Mouse (Mus musculus): ENCODE results near the gene 1700020N01Rik. TPM values are rescaled to one million over a fixed set of nuclear protein-coding genes. Genes with fewer than 3 reads are reported as not detected.

1700020N01Rik gene
- not detected in 2 replicates for polyA plus RNA-seq (2014; fragmentation: Nextera tagmentation; extraction: Ambion mirVana)

DNA sequence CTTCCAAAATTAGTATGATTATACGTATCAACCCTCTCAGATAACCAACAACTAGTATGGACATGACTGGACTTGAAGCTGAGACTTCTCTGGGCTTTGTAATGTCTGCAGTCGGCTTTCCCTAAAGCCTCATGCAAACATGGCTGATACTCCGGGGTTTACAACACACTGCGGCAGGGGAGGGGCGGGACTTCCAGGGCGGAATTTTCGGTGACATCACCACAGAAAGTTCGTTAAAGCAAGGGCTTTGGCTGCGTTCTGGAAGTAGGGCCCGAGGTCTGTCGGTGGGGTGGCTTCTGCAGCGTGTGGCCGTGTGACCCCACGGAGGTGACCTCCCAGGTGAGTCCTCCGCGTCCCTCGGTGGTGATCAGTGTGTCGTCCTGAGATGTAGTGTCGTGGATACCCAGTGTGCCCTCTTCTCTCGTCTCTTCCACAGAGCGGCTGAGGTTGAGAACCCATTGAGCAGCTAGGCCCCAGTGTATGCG is at the start of gene 1700020N01Rik:
Gene 1700020N01Rik, plus strand, starts transcription at position 250 of the 485 bp plus-strand sequence.
- ATAC-seq (ENCODE audit: low FRiP score) (no peak), DNase-seq (ENCODE audit: low spot score) (no peak)
- Histone ChIP-seq H3K27me3 (ENCODE audit: control insufficient read depth, insufficient read depth, low read length) (no peaks in the 10 kb centered on the region), H3K27ac (no peak within 1 kb of the TSS), H3K36me3 (replicated peaks; ENCODE audit: control insufficient read depth, insufficient read depth) (no peaks in the 10 kb centered on the region), H3K9me3 (ENCODE audit: control insufficient read depth, low read length) (no peaks in the 10 kb centered on the region), H3K4me1 (replicated peaks; ENCODE audit: control insufficient read depth, insufficient read depth, low read length) (no peaks in the 10 kb centered on the region), H3K4me3 (replicated peaks; ENCODE audit: low read length) (no peak within 1 kb of the TSS), H3K9ac (no peak within 1 kb of the TSS), H3K4me2 (replicated peaks) (no peak within 1 kb of the TSS)
- 95% methylated on average over 22 of the region's 22 CpGs for WGBS

DNA sequence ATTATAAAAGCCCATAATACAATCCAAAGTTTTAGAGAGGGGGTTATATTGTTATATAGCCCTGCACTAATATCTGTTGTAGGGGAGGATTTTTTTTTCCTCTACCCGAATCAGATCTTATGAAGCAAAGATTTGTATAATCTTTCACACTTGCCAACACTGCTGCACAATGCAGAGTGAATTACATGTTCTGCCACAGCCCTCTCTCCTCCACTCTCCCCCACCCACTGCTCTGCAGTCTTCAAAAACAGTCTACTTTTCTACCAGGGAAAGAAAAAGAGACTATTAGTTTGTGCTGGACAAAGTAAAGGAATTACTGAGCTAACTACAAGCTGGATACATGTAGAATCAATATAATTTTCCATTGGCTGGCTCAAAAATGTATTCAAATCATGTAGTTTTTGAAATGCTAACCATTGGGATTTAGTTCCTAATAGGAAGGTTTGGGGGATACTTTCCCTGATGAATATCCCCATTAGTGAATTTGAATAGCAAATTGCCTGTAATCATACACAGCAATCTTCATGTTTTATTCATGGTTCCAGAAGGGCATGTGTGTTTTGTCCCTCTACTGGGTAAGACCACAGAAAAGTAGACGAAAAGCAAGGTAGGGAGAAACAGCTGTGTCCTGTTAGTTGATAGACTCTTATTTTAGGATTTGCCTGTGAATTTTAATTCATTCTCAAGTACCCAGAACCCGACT is 49.2 kb upstream of the 1700020N01Rik start:
- Histone ChIP-seq H3K4me1 (replicated peaks; ENCODE audit: control insufficient read depth, insufficient read depth, low read length) (0 out of 2 replicates have a peak, but pooled peaks cover 13% of the 10 kb centered on the region), H3K4me3 (replicated peaks; ENCODE audit: low read length) (no peak overlapping the region), H3K4me2 (replicated peaks) (no peak overlapping the region), H3K27ac (no peak overlapping the region), H3K9ac (no peak overlapping the region), H3K9me3 (ENCODE audit: control insufficient read depth, low read length) (no peaks in the 10 kb centered on the region), H3K27me3 (ENCODE audit: control insufficient read depth, insufficient read depth, low read length) (no peaks in the 10 kb centered on the region), H3K36me3 (replicated peaks; ENCODE audit: control insufficient read depth, insufficient read depth) (no peaks in the 10 kb centered on the region)
- ATAC-seq (ENCODE audit: low FRiP score) (no peak), DNase-seq (ENCODE audit: low spot score) (no peak)
- WGBS: 54% methylated on average over 3 of the region's 3 CpGs

DNA sequence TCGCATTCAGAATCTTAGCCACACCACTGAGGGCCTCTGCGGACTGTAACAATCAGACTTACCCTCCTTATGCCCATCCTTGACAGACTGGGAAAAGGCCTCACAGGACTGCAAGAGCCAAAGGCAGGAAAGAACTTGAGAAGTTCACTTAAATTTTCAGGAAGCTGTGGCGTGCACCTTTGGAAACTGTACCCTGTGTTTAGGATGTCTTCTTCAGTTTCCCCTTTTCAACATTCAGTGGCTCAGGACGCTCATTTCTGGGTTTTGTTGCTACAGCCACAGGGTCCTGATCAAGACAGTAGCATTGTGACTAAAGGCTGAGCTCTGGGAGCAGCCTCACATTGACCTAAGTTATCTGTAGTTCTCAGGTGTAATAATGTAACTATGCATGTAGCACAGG is 48.2 kb upstream of the 1700020N01Rik start:
- no peaks in the 10 kb centered on the region for H3K27me3 ChIP-seq (ENCODE audit: control insufficient read depth, insufficient read depth, low read length)
- H3K4me2 ChIP-seq (replicated peaks): no peak overlapping the region
- H3K27ac ChIP-seq: no peak overlapping the region
- no peak overlapping the region for H3K9ac ChIP-seq
- DNase-seq (ENCODE audit: low spot score) (no peak), ATAC-seq (ENCODE audit: low FRiP score) (no peak)
- H3K9me3 ChIP-seq (ENCODE audit: control insufficient read depth, low read length): no peaks in the 10 kb centered on the region
- H3K4me1 ChIP-seq (replicated peaks; ENCODE audit: control insufficient read depth, insufficient read depth, low read length): 0 out of 2 replicates have a peak, but pooled peaks cover 13% of the 10 kb centered on the region
- no peaks in the 10 kb centered on the region for H3K36me3 ChIP-seq (replicated peaks; ENCODE audit: control insufficient read depth, insufficient read depth)
- WGBS: 91% methylated on average over 4 of the region's 4 CpGs
- no peak overlapping the region for H3K4me3 ChIP-seq (replicated peaks; ENCODE audit: low read length)

DNA sequence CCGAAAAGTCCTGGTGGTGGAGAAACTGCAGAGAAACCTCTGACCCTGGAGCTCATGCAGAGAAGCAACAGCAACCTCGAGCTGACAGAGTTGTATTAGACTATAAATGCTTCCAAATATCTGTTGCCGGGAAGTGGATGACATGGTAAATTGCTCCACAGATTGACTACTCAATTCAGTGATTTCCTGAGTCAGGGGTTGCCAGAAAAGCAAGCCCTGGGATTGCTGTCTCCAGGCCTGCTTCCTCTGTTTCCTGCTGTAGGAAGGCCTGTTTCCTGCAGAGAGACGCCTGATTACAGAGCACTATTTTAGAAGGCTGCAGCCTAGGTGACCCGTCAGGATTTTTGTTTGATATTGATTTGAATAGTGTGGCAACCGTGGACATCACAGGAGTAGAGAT is 47.5 kb upstream of the 1700020N01Rik start:
- Histone ChIP-seq H3K27ac (no peak overlapping the region), H3K27me3 (ENCODE audit: control insufficient read depth, insufficient read depth, low read length) (no peaks in the 10 kb centered on the region), H3K9ac (no peak overlapping the region), H3K4me2 (replicated peaks) (no peak overlapping the region), H3K4me1 (replicated peaks; ENCODE audit: control insufficient read depth, insufficient read depth, low read length) (0 out of 2 replicates have a peak, but pooled peaks cover 13% of the 10 kb centered on the region), H3K4me3 (replicated peaks; ENCODE audit: low read length) (no peak overlapping the region), H3K36me3 (replicated peaks; ENCODE audit: control insufficient read depth, insufficient read depth) (no peaks in the 10 kb centered on the region), H3K9me3 (ENCODE audit: control insufficient read depth, low read length) (no peaks in the 10 kb centered on the region)
- DNase-seq (ENCODE audit: low spot score) (no peak), ATAC-seq (ENCODE audit: low FRiP score) (no peak)
- 37% methylated on average over 6 of the region's 6 CpGs for WGBS

DNA sequence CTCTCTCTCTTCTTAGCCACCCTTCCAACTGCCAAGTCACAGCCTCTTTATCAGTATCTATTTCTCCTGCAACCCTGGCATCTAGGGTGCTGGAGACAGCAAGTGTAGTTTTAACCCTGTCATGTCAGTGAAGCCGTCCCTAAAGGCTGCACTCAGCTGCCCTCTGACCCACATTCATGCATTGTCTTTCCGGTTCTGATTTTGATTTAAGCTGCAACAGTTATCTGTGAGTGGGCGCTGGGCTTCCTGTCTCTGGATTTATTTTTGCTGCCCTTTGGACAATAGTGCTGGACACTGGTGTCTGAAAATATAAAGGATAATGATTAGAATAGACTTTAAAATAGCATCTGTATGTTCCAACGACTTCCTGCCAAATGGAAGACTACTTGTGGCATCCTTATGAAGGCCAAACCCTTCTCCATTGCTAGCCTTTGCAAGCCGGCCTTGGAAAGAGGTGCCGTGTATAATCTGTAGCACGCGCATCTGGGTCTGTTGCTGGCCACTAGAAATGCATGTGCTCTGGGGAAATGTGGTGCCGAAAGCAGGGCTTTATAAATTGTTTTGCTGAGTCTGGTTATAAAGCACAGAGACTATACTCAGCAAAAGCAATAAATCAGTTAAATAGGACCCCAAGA is 44.0 kb upstream of the 1700020N01Rik start:
- ATAC-seq (ENCODE audit: low FRiP score) (no peak), DNase-seq (ENCODE audit: low spot score) (no peak)
- no peaks in the 10 kb centered on the region for H3K36me3 ChIP-seq (replicated peaks; ENCODE audit: control insufficient read depth, insufficient read depth)
- no peak overlapping the region for H3K9ac ChIP-seq
- no peak overlapping the region for H3K4me2 ChIP-seq (replicated peaks)
- 73% methylated on average over 9 of the region's 9 CpGs for WGBS
- 0 out of 2 replicates have a peak, but pooled peaks cover 4% of the 10 kb centered on the region for H3K4me1 ChIP-seq (replicated peaks; ENCODE audit: control insufficient read depth, insufficient read depth, low read length)
- H3K27ac ChIP-seq: no peak overlapping the region
- H3K27me3 ChIP-seq (ENCODE audit: control insufficient read depth, insufficient read depth, low read length): no peaks in the 10 kb centered on the region
- H3K9me3 ChIP-seq (ENCODE audit: control insufficient read depth, low read length): no peaks in the 10 kb centered on the region
- no peak overlapping the region for H3K4me3 ChIP-seq (replicated peaks; ENCODE audit: low read length)

DNA sequence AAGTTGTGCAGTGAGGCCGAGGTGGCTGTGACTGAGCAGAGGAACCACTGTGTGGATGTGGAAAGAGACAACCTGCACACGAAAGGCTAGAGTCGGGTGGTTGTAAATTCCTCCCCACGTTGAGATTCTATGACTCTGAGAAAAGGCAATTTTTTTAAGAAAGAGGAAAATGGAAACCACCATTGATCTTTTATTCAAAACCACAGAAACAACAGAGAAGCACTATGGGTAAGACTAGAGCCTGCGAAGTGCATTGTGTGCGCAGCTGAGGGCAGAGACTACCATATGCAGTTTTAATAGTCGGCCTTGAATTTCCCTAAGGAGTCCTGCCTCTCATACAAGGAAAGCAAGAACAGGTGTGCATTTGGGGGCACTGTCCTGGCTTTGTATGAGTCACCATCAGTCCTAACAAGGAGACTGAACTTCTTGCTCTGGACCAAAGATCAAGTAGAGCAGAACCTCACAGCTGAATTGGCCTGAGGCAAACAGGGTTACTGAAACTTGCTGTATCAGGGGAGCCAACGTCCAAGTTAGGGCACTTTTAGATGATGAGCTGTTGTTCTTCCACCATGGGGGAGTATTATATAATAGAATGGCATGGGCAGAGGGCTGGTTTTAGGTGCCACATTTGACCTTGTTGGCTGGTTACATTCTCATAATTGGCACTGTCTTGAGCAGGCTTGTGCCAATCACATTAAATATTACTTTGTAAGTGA is 39.8 kb upstream of the 1700020N01Rik start:
- no peak for DNase-seq (ENCODE audit: low spot score)
- no peaks in the 10 kb centered on the region for H3K9me3 ChIP-seq (ENCODE audit: control insufficient read depth, low read length)
- H3K9ac ChIP-seq: no peak overlapping the region
- WGBS: 88% methylated on average over 8 of the region's 8 CpGs
- H3K27ac ChIP-seq: no peak overlapping the region
- no peaks in the 10 kb centered on the region for H3K27me3 ChIP-seq (ENCODE audit: control insufficient read depth, insufficient read depth, low read length)
- no peaks in the 10 kb centered on the region for H3K36me3 ChIP-seq (replicated peaks; ENCODE audit: control insufficient read depth, insufficient read depth)
- no peak overlapping the region for H3K4me3 ChIP-seq (replicated peaks; ENCODE audit: low read length)
- ATAC-seq (ENCODE audit: low FRiP score): no peak
- H3K4me1 ChIP-seq (replicated peaks; ENCODE audit: control insufficient read depth, insufficient read depth, low read length): no peaks in the 10 kb centered on the region
- no peak overlapping the region for H3K4me2 ChIP-seq (replicated peaks)

DNA sequence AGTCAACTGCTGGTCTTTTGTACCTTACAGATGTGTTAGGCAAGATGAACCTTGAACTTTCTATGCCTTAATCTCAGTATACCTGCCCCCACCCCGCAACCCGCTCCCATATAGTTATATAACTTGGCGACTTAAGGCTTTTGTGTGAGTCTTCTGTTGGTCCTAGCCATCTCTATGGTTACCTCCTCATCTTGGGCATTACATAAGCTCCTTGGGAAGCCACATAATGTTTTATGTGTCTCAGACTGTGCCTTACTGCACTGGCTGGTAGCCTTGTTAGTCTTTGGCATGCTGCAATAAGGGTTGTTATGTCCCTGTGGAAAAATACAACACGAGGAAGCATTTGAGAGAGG is 39.3 kb upstream of the 1700020N01Rik start:
- no peak overlapping the region for H3K4me3 ChIP-seq (replicated peaks; ENCODE audit: low read length)
- no peaks in the 10 kb centered on the region for H3K36me3 ChIP-seq (replicated peaks; ENCODE audit: control insufficient read depth, insufficient read depth)
- H3K4me1 ChIP-seq (replicated peaks; ENCODE audit: control insufficient read depth, insufficient read depth, low read length): no peaks in the 10 kb centered on the region
- no peak for ATAC-seq (ENCODE audit: low FRiP score)
- no peak overlapping the region for H3K9ac ChIP-seq
- no peak overlapping the region for H3K27ac ChIP-seq
- DNase-seq (ENCODE audit: low spot score): no peak
- WGBS: 91% methylated on average over 4 of the region's 4 CpGs
- H3K9me3 ChIP-seq (ENCODE audit: control insufficient read depth, low read length): no peaks in the 10 kb centered on the region
- H3K27me3 ChIP-seq (ENCODE audit: control insufficient read depth, insufficient read depth, low read length): no peaks in the 10 kb centered on the region
- H3K4me2 ChIP-seq (replicated peaks): no peak overlapping the region

DNA sequence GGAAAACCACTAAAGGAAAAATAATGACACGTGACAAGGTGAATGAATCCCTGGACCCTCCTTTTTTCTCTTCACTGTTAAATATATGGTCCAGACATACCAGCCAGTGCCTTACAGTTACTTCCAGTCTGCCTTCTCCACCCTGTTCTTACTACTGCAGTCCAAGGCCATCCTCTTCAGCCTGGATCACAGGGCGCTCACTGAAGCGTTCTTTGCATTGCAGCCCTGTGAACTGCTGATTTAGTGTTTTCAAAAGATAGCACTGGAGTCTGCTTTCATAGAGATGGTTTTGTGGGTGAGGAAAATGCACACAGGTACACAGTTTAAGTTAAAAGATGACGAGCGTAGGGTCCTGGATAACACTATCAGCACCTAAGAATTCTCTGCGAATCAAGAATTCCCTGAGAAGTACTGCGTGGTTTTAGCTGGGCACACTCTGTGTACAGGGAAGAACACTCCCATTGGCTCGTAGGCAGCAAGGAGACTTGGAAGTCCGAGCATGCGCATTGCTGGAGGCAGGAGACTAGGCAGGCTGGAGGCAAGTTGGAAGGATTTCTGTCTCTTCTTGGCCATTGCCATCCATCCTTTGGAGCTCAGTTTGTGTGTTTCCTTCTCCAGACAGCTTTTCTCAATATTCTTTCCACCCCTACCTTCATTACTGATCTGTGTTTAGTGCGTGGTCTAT is 37.9 kb upstream of the 1700020N01Rik start:
- Histone ChIP-seq H3K27me3 (ENCODE audit: control insufficient read depth, insufficient read depth, low read length) (no peaks in the 10 kb centered on the region), H3K4me3 (replicated peaks; ENCODE audit: low read length) (no peak overlapping the region), H3K36me3 (replicated peaks; ENCODE audit: control insufficient read depth, insufficient read depth) (no peaks in the 10 kb centered on the region), H3K9me3 (ENCODE audit: control insufficient read depth, low read length) (no peaks in the 10 kb centered on the region), H3K9ac (no peak overlapping the region), H3K27ac (no peak overlapping the region), H3K4me2 (replicated peaks) (no peak overlapping the region), H3K4me1 (replicated peaks; ENCODE audit: control insufficient read depth, insufficient read depth, low read length) (peaks cover 6% of the 10 kb centered on the region; the same call in 1 of the 2 replicates)
- DNase-seq (ENCODE audit: low spot score) (no peak), ATAC-seq (ENCODE audit: low FRiP score) (no peak)
- 87% methylated on average over 11 of the region's 11 CpGs for WGBS

DNA sequence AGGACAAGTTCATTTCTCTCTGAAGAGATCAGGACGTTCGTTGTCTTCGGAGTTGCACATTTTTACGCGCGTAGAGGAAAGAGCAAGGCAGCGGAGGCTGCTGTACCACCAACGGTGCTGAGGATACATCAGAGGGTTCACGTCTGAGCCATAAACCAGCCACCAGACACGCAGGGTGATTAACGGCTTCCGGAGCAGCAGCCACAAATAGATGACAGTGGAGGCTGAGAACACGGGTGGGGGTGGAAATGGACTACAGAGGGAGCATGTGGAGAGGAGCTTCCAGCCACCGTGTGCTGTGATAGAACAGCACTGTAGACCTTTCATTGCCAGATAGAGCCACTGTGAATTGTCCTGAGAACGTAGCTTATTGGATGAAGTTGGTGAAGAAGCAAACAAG is 33.2 kb upstream of the 1700020N01Rik start:
- no peaks in the 10 kb centered on the region for H3K27me3 ChIP-seq (ENCODE audit: control insufficient read depth, insufficient read depth, low read length)
- ATAC-seq (ENCODE audit: low FRiP score) (no peak), DNase-seq (ENCODE audit: low spot score) (no peak)
- peaks cover 7% of the 10 kb centered on the region; the same call in 1 of the 2 replicates for H3K4me1 ChIP-seq (replicated peaks; ENCODE audit: control insufficient read depth, insufficient read depth, low read length)
- no peak overlapping the region for H3K4me3 ChIP-seq (replicated peaks; ENCODE audit: low read length)
- H3K36me3 ChIP-seq (replicated peaks; ENCODE audit: control insufficient read depth, insufficient read depth): no peaks in the 10 kb centered on the region
- no peak overlapping the region for H3K27ac ChIP-seq
- H3K4me2 ChIP-seq (replicated peaks): no peak overlapping the region
- H3K9ac ChIP-seq: no peak overlapping the region
- no peaks in the 10 kb centered on the region for H3K9me3 ChIP-seq (ENCODE audit: control insufficient read depth, low read length)
- 68% methylated on average over 15 of the region's 15 CpGs for WGBS

Measured in hindbrain, embryonic 14.5 days (tissue).